Mouse (Mus musculus) lung, postnatal 10 days (tissue): ENCODE data around the gene Cldn1.

Experiments
- DNase-seq: peaks from one replicate; pipeline ENCODE4 v3.0.0; 2021

Cldn1 gene

DNA sequence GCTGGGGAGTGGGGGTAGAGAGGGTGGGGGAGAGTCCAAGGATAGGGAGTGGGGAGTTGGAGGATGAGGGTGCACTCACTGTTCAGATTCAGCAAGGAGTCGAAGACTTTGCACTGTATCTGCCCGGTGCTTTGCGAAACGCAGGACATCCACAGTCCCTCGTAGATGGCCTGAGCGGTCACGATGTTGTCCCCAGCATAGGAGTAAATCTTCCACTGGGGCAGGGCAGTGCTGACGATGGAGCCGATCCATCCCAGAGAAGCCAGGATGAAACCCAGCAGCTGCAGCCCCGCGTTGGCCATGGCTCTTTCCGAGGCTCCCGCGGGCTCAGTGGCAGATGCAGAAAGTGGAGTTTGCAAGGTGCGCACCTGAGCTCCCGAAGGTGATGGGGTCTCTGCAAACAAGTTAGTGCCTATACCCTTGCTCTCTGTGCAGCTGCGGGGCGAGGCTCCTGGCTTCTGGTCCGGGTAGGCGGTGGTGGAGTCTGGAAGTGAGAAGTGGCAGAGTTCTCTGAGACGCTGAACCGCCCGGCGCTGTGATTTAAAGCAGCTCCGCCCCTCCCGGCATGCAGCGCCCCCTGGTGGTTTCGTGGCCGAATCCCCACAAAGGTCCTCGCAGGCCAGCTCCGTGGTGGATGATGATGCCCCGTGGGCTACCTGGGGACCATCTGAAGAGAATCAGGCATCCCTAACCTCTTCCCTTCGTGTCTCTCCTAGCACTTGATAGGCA, at the start of gene Cldn1:
Gene Cldn1, minus strand, starts transcription at position 517 of the 729 bp plus-strand sequence.
- peak; percentile 89 for DNase-seq

DNA sequence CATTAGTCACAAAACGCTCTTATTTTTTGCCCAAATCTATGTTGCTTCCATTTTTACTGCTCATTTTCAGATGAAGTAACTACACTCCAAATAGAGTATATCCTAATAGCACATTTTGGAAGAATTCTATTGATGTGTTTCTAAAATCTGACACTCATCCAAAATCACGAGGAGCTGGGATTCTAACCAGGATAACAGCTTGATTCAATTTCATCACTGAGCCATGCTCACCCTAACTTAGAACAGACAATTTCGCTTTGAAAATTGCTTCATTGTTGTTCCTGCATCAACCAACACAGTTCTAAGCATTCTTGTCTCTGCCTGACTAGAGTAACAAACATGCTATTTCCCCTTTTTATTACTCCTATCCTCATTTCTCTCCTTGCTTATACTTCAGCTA, 47.0 kb upstream of the Cldn1 start:
- DNase-seq, result no peak

DNA sequence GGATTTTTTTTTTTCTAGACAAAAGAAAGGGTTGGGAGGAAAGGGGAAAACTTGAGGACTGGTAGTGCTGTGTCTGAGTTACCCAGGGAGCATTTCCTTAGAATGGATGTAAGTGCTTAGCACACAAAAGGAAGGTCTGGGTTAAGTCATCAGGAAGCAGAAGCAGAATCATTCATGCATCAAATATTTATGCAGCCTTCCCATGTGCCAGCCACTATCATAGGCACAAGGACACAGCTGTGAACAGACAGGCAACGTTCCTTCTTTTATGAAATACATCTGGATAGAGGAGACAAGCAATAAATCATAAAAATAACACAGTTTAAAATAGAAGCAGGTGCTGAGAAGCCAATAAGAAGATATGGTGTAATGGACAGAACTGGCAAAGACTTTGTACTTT, 32.4 kb upstream of the Cldn1 start:
- DNase-seq, result no peak

DNA sequence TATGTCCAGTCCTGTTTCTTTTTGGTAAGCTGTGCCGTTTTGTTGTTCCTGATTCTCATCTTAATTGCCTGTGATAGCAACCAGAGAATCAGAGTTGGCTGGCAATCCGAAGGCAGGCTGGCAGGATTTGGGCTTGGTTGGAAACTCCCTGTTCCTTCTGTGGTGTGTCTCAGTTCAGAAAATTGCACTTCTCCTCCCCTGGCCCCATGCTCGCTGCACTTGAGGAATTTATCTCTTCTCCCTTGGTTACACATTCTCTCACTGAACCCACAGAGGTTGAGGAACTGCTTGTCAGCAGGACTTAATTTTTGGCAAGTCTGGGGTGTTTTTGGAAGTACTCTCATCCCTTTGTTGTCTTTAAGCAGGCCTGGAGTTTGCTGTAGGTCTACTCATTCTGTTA, 29.3 kb upstream of the Cldn1 start:
- no peak for DNase-seq

DNA sequence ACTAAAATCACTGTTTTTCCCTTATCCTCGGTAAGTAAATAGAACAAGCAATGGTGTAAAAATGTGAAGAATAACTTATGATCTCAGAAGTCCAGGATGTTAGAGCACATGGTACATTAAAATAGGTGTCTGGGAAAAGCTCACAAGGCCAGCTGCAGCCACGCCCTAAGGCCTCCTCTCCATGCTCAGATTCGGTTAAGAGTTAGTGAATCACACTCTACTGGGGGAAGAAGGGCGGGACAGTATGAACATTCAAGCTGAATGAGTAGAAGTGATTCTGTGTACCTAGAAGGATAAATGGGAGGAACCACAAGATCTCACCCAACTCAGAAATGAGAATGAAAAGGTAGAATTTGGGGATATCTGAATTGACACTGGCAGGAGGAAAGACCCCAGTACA, 28.9 kb upstream of the Cldn1 start:
- no peak for DNase-seq

DNA sequence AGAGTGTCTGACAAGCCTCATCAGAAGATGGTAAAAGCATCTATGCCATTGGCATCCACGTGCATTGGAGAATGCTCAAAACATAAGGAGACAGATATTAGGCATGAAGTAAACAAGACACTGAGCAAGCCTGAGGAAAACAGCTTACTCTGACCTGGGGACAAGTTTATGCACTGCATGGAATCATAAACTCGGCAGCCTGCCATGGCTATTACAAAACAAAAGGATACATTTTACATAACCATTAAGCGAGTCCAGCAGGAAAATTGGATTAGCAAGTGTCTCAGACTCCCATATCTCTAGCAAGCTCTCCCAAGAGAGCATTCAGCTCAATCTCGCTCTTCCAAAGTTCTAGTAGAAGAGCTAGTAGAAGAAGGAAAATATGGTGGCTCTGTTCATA, 19.3 kb upstream of the Cldn1 start:
- no peak for DNase-seq

DNA sequence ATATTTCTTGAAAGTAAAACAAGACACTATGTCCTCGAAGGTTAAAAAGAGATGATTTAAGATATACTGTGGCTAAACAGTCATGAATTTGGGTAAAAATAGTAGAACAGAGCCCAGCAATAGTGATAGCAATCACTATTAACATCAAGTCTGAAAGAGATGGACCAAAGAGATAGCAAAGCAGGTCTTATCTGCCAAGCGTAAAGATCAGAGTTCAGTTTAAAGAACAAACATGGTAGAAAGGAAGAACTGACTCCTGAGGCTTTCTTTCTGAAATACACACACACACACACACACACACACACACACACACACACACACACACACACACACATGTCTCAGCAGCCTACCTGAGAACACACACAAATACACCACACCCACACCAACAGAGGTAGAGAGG, 14.5 kb upstream of the Cldn1 start:
- DNase-seq, result no peak

DNA sequence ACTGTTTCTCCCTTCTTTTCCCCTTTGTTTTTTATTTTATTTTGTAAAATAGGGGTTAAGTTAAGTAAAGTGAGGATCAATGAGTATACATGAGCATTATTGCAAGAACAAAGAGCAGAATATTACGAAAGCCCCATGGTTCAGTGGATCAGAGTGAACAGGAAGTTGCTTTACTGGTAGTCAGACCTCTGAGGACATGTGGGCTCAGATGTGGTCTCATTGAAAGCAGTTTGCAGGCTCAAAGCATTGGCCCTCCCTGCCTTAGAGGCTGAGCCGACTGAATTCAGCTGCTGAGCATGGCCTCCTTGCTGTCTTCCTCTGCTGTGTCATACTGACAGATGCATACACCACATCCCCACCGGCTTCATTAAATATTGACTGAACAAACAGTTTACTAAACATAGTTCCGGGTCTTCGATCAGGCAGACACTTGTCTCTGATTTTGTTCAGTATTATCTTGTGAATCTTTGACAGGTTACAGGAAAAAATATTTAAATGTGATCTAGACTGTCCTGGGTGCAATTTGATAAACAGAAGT, 12.5 kb upstream of the Cldn1 start:
- no peak for DNase-seq

DNA sequence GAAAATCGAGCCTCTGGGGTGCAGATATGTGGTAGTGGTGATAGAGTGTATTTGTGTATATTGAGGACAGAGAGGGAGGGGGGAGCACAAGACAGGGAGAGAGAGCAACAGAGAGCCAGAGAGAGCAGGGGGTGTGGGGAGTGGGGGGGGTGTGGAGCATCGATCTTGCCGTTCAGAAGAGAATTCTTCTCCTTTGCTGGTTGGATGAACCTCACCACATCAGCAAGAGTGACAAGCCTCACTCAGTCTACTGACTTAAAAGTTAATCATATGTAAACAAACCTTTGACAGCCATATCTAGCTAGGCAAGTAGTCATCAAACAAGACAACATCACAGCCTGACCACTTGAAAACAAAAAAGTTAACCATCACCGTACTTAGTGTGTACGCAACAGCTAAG, 5.5 kb upstream of the Cldn1 start:
- no peak for DNase-seq

DNA sequence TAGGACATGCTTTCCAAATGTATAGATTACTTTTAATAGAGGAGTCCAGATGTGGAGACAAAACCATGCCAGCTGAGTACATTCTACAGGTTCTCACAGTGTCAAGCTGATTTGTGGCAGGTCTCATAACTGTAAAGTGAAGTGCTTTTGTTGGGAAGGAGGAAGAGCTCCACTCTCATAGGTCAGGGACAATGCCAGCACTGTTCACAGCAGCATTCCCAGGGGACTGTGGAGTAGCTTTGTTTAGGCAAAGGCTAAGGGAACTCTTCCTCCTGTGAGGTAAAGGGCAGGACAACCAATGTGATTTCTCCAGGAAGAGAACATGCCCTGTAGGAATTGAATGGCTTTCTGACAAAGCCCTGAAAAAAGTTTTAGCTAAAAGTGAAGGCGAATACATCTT, 1.5 kb downstream of the Cldn1 start:
- no peak for DNase-seq

DNA sequence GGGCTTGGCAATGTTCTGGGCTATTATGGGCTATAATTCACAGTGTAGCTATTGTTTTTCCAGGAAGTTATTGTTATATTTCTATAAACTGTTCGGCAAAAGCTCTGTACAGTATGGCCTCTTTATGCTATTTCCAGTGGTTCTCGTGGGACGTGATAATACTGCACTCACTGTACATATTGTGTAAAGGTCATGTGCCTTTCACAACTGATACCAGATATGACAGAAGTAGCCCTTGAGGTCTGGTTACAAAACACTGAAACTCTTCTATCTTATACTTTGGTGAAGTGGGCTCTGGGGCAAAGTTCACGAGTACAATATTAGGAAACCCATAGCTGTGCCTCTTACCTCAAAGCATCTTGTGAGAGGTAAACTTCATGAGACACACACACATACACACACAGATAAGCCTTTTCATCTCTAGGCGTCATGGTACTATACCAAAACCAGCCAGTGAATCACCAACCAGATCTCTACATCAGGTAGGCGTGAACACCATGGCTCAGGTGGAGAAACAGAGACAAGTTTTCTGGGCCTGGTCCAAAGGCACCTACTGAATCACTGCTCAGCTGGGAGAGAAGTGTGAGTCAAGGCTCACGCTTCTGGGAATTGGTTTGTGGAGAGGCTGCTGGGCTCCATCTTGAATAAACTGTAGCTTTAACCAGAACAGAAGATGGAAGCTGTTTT, 2.5 kb downstream of the Cldn1 start:
- no peak for DNase-seq

DNA sequence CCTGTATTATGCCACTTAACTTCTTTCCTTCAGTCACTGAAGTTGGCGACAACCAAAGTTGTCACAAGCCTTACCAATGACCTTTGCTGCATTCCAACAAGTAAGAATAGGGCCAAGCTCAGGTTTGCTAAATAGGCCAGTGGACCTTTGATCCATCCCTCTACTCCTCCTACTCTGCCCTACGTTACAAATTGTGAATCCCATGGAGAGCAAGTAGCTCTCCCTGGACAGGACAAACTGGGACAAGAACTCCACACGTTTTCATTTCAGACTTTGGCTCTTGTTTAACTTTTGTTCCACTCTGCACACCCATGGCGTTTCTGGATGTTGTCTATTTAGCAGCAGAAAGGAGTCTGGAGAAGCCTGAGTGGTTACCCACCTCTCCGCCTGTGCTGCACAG, 3.5 kb downstream of the Cldn1 start:
- DNase-seq, result no peak

DNA sequence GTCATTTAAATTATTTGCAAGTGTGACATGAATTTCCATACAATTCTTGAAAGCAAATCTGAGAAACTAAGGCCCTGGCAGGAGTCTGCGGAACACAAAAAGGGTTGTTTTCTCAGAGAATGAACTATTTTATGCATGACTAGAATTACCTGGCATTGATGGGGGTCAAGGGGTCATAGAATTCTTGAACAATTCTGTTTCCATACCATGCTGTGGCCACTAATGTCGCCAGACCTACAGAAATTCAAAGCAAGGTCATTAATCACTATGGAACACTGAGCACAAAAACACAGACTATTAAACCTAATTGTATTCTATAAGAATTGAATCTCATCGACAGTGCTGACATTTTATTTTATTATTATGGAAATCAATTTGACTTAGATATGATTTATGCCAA, 10.9 kb downstream of the Cldn1 start:
- DNase-seq, result no peak

DNA sequence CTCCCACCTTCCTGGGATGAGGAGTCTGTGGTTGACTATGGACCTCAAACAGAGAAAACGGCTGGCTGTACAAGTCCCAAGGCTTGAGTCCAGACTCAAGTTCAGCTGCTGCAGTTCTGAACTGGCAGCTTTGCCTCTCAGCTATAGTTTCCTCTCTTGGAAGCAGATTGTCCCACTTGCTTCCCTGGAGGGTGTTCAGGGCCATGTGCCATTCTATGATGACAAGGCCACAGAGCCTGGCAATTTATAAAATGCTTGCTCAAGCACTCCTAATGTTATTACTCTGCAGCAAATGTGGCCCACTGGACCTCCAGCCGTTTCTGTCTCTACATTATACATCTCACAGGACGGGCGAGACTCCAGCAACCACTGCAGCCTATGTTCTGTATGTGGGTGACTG, 12.0 kb downstream of the Cldn1 start:
- no peak for DNase-seq

DNA sequence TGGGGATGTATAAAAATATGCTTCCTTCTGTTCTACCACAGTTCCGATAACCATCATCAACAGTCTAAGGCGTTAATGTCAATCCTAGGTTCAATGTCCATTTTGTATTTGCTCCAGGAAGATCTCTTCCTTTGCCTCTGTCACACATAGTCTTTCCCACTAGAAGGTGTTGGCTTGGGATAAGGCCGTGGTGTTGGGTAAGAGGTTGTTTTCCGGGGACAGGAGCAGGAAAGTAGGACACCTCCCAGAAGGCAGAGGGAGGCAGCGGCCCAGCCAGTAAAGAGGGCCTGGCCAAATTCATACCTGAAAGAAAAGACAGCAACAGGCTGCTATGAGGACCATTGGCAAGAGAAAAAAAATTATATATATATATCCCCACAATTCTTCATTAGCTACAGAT, 12.7 kb downstream of the Cldn1 start:
- no peak for DNase-seq

DNA sequence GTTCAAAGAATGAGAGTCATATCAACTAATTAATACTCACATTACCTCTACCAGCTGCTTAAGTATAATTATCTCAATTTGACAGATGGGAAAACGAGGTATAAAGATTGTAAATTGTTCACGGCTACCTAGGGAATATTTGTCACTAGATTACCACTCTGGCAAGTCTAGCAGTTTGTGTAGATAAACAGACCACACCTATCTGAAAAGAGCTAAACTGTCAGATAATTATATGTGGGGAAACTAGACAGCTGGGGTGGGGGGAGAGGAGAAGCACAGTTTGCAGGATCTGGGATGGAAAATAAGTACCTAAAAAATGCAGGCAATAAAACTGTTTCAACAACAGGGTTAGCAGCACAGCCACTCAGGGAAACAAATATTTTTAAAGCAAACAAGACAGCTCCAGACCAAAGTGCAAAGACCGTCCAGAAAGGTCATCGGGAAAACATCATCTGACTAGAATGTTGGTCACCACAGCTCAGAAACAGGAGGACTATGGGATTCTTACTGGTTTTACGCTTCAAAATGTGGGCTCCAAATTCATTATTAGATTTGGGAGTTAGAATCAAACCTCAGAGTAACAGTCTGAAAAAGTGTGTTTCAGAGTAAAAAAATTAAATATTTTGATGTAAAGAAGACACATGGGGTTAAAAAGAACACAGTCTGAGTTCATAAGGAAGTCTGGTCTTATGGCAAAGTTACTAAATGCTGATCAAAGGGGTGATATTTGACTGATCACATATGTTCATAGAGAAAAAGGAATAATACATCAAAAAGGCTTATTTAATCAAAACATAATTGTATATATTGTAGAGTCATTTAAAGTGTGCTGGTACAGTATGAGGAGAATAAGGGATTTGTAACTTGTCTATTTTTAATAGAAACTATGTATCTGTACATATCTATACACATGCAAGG, 13.5 kb downstream of the Cldn1 start:
- DNase-seq, result peak; percentile 3

DNA sequence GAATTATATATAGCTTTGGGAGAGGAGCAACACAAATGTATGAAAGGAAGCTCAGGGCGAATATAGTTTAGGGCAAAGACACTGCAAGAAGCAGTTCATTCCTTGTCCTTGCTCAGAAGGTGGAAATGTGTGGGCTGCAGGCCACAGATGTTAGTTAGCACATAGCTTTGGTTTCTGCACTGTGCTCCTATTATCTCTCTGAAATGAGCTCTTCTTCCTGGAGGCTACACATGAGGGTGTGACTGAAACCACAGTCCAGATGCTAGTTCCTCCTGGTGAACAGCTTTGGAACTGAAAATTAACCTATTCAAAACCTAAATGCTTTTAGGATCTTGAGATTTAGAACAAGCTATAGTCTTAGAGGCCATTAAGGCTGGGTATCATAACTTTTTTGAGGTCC, 16.1 kb downstream of the Cldn1 start:
- no peak for DNase-seq

DNA sequence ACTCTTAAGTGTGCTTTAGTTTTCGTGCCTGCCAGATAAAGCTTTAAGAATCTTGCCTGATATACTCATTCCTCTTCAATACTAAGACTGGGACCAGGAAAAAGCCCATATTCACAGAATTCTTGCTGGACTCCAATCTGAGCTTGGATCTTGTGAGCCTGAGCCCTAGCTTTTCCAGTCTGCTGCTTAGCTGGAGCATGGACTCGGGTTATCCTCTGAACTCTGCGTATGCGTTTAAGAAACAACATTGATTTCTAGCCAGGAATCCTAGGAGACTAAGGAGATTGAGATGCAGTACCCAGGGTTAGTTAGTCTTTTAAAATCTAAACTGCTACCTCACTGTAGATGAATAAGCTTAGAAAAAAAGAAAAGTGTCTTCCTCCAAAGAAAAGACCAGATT, 20.9 kb downstream of the Cldn1 start:
- DNase-seq, result no peak

DNA sequence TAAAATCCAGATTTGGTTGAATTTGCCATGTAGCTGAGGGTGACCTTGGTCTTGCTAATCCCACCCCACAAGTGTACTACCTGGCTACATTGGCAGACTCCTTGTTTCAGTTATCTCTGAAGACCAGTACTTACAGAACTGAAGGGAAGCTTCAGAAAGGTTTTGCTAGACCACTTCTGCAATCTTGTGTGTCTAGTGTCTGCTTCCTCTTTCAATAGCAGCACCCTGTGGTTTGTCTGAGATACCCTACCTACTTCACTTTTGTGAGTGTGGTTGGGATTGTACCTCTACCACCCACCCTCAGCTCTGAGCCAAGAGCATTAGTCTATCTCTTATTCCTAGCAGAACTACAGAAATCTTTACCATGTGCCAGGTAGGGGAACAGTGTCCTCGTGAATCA, 22.8 kb downstream of the Cldn1 start:
- DNase-seq, result no peak

DNA sequence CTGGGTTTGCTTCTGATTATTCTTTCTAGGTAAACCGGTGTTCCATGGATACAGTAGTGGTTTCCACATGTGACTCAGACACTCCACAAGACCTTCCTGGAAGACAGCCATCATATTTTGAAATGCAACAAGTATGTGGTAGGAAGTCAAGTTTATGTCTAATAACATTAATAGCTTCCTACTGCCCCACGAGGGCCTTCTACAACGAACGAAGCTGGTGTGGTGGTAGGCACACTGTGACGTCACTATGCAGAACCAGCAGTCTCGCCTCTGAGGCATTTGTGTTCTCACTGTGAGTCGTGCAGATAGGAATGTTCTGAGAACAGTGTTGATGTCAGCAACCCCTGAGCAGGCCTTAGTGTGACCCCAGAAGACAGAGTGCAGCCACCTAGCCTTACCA, 55.4 kb downstream of the Cldn1 start:
- peak; percentile 3 for DNase-seq

DNA sequence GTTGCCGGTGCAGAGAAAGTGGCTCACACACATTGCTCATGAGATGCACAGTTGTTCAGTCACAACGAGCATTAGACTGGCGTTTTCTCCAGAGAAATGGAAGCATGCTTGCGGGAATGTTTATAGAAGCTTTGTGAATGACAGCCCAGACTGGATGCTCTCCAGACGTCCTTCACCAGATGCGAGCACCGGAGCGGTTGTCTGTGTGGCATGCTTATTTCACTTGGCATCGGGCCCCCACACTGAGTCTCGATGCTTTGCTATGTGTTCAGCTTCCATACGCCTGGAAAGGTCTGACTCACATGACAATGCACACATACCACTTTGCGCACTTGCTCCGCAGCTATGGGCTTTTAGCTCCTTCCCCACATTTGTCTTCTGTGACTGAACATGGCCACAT, 56.8 kb downstream of the Cldn1 start:
- DNase-seq, result peak; percentile 13

DNA sequence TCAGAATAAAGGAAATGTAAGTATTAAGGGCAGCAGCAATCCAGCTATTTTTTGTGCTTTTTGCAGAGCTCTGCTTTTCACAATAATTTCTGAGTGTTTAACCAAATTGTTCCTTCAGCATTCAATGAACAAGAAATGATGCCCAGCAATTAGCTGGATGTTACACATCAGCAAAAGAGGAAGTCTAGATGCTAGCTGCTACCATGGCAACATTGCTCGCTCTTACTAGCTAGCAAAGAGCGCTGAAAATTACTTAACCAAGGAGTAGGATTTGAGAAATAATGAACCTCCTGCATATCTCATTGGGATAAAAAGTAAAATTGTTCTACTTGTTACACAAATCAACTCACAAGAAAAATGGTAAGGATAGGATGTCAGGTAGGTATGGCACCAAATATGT, 62.2 kb downstream of the Cldn1 start:
- DNase-seq, result no peak
